Mouse (Mus musculus): ENCODE data around the gene Ift52.

Ift52 gene

DNA sequence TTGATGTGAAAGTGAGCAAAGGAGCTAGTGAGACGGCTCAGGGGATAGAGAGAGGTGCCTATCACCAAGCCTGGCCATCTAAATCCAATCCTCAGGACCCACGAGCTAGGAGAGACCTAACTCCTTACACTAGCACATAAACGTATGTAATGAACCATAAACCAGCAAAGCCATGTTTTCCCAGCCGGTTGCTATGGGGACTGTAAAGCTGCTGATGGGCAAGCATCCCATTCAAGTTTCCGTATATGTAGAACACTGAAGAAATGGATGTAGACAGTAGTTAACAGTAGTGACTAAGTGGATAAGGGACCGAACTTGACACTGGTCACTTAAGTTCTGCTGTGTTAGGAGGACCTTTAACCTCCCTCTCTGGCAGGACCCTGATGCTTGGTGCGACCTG, 56.9 kb downstream of the Ift52 start:
- no peak for DNase-seq (ENCODE audit: low read depth, low spot score)

DNA sequence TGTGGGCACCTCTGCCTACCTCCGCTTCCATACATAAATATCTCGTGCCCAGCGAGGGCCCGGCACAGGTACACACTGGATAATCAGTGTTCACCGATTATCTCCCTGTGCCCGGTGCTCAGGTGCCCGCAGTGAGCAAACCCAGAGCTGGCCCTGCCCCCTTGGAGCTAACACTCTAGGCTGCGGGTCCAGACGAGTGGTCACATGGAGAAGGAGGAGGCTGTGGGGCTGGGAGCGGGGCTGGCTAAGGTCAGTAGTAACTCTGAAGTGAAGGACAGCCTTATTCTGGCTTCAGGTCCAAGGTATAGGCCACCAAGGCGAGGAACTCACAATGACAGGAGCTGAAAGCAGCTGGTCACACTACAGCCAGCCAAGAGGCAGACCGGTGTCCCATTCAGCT, 57.7 kb downstream of the Ift52 start:
- no peak for DNase-seq (ENCODE audit: low read depth, low spot score)

DNA sequence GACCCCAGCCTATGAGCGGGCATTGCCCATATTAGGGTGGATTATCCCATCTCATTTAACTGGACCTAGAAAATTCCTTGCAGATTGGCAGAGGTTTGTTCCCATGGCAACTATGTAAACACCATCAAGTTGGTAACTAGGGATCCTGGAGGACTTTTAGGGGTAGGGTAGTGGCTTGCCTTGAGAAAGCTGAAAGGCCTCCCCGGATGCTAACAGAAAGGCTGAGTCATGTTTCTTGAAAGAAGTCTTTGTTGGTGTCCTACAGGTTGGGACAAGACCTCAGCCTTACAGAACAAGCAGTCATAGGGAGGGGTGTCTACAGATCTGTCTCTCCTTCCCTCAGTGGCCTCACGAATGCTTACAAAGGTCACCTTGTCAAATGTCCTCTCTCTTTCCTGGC, 58.1 kb downstream of the Ift52 start:
- DNase-seq (ENCODE audit: low read depth, low spot score): no peak

DNA sequence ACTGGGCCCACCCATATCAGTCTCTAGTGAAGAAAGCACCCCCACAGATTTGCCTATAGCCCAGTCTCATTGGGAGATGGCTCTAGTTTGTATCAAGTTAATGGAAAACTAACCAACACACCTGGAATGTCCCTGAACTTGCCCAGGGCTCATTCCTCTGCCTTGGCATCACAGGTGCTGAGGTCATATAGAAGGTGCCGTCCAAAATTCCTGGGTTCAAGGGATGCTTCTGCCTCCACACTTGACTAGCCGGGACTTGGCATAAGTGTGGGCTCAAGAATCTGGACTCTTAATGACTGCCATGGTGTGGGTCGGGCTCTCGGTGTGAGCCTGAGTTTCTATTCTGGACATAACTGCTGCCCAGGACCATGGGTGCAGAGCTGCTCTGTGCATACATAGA, 61.9 kb downstream of the Ift52 start:
- no peak for DNase-seq (ENCODE audit: low read depth, low spot score)

DNA sequence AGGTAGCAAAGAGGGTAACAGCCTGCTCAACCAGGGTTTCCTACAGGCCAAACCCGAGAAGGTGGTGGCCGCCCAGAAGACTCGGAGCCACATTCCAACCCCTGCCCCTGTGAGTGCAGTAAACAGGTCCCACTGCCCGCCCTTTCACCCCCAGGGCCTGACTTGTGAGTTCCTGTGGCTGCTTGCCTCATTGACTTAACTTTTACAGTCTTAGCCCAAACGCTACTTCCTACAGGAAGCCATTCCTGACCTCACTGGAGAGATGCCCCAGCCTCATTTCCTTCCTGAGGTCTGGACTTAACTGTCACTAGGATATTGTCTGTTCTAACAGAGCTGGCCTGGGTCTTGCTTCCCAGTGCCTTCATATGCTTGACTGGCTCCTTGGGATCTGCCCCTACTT, 65.4 kb downstream of the Ift52 start:
- DNase-seq (ENCODE audit: low read depth, low spot score): no peak

DNA sequence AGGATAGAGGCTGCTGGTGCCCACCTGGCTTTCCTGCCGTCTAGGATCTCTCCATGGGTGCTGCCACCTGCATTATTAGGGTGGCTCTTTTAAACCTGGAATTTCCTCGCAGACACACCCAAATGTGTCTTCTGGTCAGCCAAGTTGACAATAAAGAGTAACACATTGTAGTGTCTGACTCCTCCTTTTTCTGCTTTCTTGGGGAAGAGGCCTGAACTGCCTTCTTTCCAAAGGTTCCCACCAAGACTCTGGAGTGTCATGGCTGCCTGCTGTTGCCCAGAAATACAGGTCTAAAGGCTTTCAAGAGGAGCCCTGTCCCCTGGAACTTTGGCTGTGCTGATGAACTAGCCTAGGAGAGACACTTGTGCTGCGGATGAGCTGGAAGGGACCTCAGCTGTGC, 67.4 kb downstream of the Ift52 start:
- no peak for DNase-seq (ENCODE audit: low read depth, low spot score)

DNA sequence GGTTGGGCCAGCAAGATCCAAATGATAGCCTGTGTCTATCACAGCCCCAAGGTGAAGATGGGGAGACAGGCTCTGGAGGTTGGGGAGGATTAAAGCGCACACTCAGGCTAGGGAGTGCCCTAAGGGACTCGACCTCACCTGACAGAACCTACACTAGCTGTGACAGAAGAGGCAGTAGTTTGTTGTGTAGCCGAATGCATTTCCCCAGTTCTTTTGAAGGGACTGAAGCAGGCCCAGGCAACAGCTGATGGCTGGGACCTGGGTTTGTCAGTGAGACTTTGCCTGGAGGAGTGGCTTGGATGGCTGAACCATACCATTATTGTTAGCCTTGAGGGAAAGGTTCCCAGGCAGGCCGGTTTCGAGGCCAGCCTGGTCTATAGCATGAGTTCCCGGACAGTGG, 67.9 kb downstream of the Ift52 start:
- no peak for DNase-seq (ENCODE audit: low read depth, low spot score)

DNA sequence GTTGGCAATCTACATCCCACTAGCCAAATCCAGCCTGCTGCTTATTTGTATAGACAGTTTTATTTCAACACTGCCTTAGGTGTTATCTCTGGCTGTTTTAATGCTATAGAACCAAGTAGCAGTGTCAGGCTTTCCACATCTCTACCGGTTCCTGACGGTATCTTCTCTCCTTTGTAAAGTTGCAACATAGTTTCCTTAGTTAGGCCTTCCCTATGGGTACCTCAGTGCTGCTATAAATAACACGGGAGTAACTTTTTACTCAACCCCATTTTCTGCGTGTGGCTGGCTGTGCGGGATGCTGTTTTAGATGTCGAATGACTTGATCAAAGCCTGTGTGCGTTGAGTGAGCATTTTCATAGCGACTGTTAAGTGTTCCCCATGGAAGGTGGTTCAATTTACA, 69.4 kb downstream of the Ift52 start:
- no peak for DNase-seq (ENCODE audit: low read depth, low spot score)

DNA sequence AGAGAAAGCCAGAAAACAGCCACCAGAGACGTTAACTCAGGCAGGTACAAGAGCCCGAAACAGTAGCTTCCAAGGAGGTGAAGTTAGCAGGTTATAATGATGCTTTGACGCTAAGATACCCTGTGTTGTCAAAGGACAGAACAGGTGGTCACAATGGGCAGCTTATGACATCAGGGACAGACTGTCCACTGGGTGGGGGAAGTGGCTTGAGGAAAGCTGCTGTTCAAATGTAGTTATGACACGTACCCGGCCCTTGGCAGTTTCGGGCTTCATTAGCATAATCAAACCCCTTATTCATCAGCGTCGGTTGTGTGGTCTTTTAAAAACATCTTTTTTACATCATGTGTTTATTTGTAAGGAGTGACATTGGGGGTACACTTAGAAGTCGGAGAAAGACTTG, 70.6 kb downstream of the Ift52 start, which contains the start of gene Gtsf1l:
Gene Gtsf1l (minus strand): TSS at position 128 of the 400 bp plus-strand sequence.
- no peak for DNase-seq (ENCODE audit: low read depth, low spot score)

DNA sequence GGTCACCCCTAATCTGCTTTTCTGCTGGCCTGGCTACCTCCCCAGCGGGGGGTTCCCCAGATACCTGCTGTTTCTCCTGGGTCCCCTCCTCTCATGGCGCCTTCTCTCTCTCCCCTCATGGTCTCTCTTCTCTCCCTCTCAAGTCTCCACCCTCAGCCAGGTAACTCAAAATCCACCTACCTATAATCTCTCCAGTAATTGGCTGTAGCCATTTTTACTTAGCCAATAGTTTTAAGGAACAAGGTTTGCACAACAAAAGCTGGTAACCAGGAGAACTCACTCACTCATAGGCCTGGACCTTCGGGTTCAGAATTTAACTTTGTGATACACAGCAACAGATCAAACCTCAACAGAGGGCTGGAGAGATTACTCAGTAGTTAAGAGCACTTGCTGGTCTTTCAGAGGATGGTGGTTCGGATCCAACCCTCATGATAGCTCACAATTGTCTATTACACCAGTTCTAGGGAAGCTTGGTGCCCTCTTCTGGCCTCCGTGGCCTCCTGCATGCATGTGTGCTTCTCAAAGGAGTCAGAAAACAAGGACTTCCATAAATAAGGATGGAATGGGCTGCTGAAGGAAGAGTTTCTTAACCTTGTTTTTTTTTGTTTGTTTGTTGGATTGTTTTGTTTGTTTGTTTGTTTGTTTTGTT, 72.4 kb downstream of the Ift52 start:
- DNase-seq (ENCODE audit: low read depth, low spot score): peak; percentile 41

DNA sequence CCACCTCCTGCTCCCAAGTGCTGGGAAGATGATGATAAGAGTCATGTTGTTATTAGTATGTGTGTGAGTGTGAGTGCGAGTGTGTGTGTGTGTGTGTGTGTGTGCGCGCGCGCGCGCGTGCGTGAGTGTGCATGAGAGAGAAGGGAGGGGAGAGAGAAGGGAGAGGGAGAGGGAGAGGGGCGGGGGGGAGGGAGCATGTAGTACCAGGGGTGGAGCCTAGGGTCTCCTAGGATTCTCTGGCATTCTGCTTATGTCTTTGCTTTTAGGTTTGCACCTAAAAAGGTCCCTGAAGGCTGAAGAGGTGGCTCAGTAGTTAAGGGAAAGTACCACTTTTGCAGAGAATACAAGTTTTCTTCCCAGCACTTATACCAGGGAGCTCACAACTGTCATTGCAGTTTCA, 77.8 kb downstream of the Ift52 start:
- DNase-seq (ENCODE audit: low read depth, low spot score): no peak

Data from CD4-positive, CD25-positive, alpha-beta regulatory T cell, adult 2 months (primary cell).